Mouse (Mus musculus) heart, embryonic 16.5 days (tissue): ENCODE measurements at regions not wholly inside any gene's neighbourhood (a gene's known extent, or its start where the extent isn't known, plus 50 kb on each side); places are given as distances from the start of the nearest gene placed in this dataset.
"Not testable (repeated sequence)": the region's sequence is repeated elsewhere in the genome, so short reads cannot be mapped to it uniquely, and the experiment has no call there.

ENCODE experiments used
- ATAC-seq: fragments of 200-750 bp; cut with Nextera tagmentation; replicated peaks from 2 replicates; pipeline ENCODE4 v1.8.0; 2017; ENCODE audit warnings: moderate number of reproducible peaks; ENCODE audit not compliant: insufficient read depth, low FRiP score; ENCODE audit errors: extremely low read depth
- H3K27ac ChIP-seq: fragments of 300-500 bp; sonication (generic); 2 replicates; pipeline ENCODE4 v1.5.1; 2014; ENCODE audit warnings: mild to moderate bottlenecking, low read length, control low read depth, moderate library complexity
- H3K27me3 ChIP-seq: fragments of 300-500 bp; sonication (generic); 2 replicates; pipeline ENCODE4 v1.6.1; 2014; ENCODE audit warnings: low read length, mixed read lengths; ENCODE audit not compliant: control insufficient read depth, insufficient read depth
- H3K36me3 ChIP-seq: fragments of 300-500 bp; sonication (generic); 2 replicates; pipeline ENCODE4 v1.6.1; 2014; ENCODE audit not compliant: control insufficient read depth, insufficient read depth
- H3K4me1 ChIP-seq: fragments of 300-500 bp; sonication (generic); 2 replicates; pipeline ENCODE4 v1.6.1; 2014; ENCODE audit warnings: low read length, mixed read lengths; ENCODE audit not compliant: control insufficient read depth, insufficient read depth
- H3K4me2 ChIP-seq: fragments of 300-500 bp; sonication (generic); 2 replicates; pipeline ENCODE4 v1.6.1; 2014; ENCODE audit warnings: low read depth, mild to moderate bottlenecking, control low read depth, low read length
- H3K4me3 ChIP-seq: fragments of 300-500 bp; sonication (generic); 2 replicates; pipeline ENCODE4 v1.5.1; 2014; ENCODE audit warnings: mild to moderate bottlenecking, control low read depth, low read length
- H3K9ac ChIP-seq: fragments of 300-500 bp; sonication (generic); 2 replicates; pipeline ENCODE4 v1.6.1; 2014; ENCODE audit warnings: low read length, control low read depth
- H3K9me3 ChIP-seq: fragments of 300-500 bp; sonication (generic); replicated peaks from 2 replicates; pipeline ENCODE4 v1.6.1; 2016; ENCODE audit warnings: low read length; ENCODE audit not compliant: control insufficient read depth
- WGBS: fragments of 180-500 bp; shearing (Covaris S2); extraction: QIAGEN DNeasy Blood & Tissue Kit; methylation state at CpG from one replicate; pipeline ENCODE4 v1.1.7; 2014; 5-methylcytosine and 5-hydroxymethylcytosine counted together

DNA sequence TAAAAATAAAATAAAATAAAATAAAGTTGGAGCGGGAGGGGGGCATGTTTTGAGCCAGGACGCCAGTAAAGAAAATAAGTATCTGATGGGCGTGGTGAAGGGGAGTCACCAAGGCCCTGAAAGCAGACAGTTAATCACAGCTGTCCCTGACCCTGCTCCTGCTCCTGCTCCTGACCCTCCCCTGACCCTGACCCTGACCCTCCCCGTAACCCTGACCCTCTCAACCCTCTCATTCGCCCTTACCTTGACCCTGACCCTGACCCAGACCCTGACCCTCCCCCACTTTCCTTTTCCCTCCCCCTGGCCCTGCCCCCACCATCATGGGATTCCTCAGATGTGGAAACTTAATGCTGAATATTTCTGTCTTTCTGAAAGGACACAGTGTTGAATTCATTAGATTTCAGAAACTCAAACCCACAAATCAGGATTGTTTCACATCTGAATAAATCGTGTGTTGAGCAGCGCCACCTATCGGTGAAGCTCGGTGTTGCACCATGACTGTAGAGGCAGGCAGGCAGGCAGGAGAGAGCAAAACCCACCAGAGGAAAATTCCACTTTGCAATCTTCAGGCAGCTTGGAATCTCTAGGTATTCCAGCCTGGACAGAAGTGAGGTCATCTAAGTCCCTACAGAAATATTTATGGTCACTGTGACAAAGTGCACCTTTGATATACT lies 145.9 kb upstream of the Rhobtb1 start:
- Histone ChIP-seq H3K9ac (no peak overlapping the region), H3K27ac (no peak overlapping the region), H3K9me3 (peaks cover 3% of the 10 kb centered on the region; the same call in 1 of the 2 replicates), H3K27me3 (no peaks in the 10 kb centered on the region), H3K4me3 (no peak overlapping the region), H3K4me2 (no peak overlapping the region), H3K4me1 (no peaks in the 10 kb centered on the region), H3K36me3 (no peaks in the 10 kb centered on the region)
- WGBS, result 49% methylated on average over 9 of the region's 9 CpGs
- ATAC-seq, result no peak

DNA sequence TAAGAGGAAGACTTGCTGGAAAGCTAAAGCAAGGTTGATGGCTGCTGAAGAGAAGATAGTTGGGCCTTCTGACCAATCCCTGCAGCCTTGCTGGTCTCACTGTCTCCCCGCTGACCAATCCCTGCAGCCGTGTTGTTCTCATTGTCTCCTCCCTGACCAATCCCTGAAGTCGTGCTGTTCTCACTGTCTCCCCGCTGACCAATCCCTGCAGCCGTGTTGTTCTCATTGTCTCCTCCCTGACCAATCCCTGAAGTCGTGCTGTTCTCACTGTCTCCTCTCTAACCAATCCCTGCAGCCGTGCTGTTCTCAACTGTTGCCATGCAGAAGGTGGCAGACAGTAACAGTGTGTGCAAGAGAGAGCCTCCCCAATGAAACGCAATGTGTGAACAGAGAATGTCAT lies 142.6 kb upstream of the Rhobtb1 start:
- H3K4me2 ChIP-seq, H3K4me3 ChIP-seq, H3K9ac ChIP-seq, H3K27ac ChIP-seq, H3K4me1 ChIP-seq, H3K9me3 ChIP-seq, H3K27me3 ChIP-seq, ATAC-seq, H3K36me3 ChIP-seq: not testable (repeated sequence)
- 85% methylated on average over 8 of the region's 8 CpGs for WGBS

DNA sequence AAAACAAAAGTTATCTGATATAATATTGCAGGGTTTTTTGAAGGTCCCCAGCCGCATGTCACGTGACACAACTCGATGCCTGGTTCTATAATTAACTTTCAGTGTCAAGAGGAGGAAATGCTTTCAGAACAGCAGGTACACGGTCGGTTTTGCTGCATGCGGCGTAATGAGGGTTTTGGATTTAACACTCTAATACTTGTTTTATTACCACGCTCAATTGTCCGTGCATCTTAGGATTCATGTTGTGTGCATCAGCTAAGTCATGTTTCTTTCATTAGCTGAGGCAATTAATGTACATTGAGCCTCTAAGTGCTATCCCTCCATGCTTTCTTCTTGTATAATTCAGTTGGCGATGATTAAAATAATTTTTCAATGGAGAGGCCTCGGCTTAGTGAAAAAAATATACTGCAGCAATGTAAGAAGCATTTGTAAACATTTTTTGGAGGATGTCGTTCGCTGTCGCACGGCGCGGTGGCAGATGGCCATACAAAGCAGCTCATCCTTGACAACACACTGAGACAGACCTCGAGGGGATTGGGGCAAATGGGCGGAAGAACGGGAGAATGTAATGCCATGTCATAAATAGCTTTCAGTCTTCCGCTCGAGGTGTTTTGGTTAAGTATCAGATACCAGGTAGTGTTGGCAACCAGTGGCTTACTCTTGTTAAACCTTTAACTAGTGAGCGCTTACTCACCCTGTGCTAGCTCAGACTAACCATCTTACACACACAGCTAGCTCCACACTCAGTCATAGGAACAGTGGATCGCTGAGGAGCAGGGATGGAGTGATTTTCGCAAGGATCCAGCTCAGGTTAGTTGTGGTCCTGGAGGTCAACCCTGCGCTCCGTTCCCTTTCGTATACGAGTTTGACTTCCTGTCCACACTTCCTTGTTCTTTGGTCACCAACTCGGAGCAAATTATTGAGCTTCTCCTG lies 130.2 kb upstream of the Rhobtb1 start:
- Histone ChIP-seq H3K27ac (no peak overlapping the region), H3K4me3 (no peak overlapping the region), H3K9me3 (no peaks in the 10 kb centered on the region), H3K27me3 (no peaks in the 10 kb centered on the region), H3K9ac (no peak overlapping the region), H3K4me2 (0 out of 2 replicates have a peak overlapping the region, but pooled peaks have one; percentile 26), H3K36me3 (no peaks in the 10 kb centered on the region), H3K4me1 (0 out of 2 replicates have a peak, but pooled peaks cover 3% of the 10 kb centered on the region)
- no peak for ATAC-seq
- 75% methylated on average over 30 of the region's 30 CpGs for WGBS

DNA sequence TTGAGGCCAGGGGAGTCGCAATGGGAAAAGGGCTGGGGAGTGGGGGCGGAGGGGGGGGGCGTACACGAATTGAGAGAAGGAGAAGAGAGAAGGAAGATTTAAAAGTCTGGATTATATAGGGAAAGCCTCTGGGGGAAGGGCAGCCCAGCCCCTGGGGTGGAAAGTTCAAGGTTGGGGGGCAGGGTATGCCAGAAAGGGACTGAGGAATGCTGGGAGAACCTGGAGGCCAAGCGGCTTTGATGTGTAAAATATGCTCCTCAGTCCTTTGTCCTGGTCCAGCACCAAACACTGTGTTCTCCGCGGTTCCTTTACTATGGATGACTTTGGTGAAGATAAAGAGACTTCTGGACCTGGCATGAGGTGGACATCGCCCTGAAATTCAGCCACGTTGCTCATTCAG lies 117.8 kb upstream of the Rhobtb1 start:
- Histone ChIP-seq H3K4me1 (no peaks in the 10 kb centered on the region), H3K9me3 (no peaks in the 10 kb centered on the region)

DNA sequence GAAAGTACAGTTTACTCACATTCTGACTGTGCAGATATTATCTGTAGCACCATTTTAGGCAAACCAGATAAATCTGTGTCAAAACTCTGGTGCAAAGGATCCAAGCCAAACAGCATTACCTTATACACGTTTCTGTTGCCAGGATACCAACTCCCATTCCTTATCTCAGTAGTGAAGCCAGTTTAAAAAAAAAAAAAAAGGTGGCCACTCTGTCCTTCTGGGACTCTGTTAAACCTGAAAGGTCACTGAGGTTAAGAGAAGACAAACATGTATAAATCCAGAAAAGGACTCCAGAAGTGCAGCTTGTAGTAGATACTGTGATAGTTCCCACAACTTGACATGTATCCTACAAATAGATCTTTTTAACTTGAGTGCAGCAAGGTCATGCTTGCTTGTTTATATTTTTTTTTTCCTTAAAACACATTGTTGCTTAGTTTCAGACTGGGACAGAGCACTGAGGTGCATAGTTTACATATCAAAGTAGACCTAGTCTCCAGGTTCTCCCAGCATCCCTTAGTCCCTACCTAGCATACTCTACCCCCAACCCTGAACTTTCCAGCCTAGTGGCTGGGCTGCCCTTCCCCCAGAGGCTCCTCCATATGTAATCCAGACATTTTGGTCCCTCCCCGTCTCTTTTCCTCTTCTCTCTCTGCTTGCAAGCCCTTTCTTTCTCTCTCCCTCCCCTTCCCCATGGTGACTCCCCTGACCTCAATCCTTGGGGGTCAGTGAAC lies 116.7 kb upstream of the Rhobtb1 start:
- WGBS, result 36% methylated on average over 2 of the region's 2 CpGs
- Histone ChIP-seq H3K4me3 (no peak overlapping the region), H3K4me1 (no peaks in the 10 kb centered on the region), H3K9ac (no peak overlapping the region), H3K27ac (no peak overlapping the region), H3K9me3 (no peaks in the 10 kb centered on the region), H3K4me2 (no peak overlapping the region), H3K36me3 (no peaks in the 10 kb centered on the region), H3K27me3 (no peaks in the 10 kb centered on the region)
- no peak for ATAC-seq

More for the DNA sequence above, 117.8 kb upstream of the Rhobtb1 start:
- Histone ChIP-seq H3K36me3 (no peaks in the 10 kb centered on the region), H3K4me2 (no peak overlapping the region), H3K27me3 (no peaks in the 10 kb centered on the region), H3K27ac (no peak overlapping the region), H3K9ac (no peak overlapping the region), H3K4me3 (no peak overlapping the region)
- no peak for ATAC-seq
- 73% methylated on average over 9 of the region's 9 CpGs for WGBS

DNA sequence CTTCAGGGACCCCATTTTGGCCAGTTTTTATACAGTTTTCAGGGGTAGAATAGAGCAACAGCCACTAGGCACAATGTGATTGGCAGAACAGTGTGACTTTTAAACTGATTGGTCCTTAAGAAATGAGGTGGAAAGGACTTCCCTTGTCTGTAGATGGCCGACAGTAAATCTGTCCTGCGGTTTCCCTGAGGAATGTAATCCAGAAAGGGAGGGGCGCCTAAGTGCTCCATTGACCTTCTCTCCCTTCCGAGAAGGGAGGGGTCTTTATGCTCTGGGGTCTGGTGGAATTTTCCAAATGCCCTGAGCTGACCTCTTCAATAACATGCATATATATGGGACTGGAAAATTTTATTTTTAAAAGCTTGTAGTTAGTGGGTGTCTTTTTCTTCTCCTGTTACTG lies 115.7 kb upstream of the Rhobtb1 start:
- not testable (repeated sequence) for H3K27ac ChIP-seq, H3K27me3 ChIP-seq, H3K4me2 ChIP-seq, H3K9ac ChIP-seq, H3K36me3 ChIP-seq, ATAC-seq, H3K4me1 ChIP-seq, H3K4me3 ChIP-seq, H3K9me3 ChIP-seq
- 77% methylated on average over 4 of the region's 4 CpGs for WGBS

DNA sequence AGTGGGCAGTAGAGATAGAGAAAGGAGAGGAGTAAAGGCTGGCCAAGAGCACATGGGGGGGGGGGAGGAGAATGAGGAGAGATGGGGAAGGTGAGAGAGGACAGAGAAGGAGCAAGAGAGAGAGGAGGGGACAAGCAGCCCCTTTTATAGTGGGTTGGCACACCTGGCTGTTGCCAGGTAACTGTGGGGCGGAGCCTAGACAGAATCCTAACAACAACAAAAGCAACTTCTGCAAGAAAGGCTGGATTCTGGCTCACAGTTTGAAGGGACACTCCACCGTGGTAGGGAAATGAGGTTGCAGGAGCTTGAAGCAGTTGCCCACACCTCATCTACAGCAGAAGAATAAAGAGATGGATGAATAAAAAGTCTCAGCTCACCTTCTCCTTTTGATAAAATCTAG lies 115.1 kb upstream of the Rhobtb1 start:
- H3K4me2 ChIP-seq, result no peak overlapping the region
- no peaks in the 10 kb centered on the region for H3K36me3 ChIP-seq
- no peaks in the 10 kb centered on the region for H3K27me3 ChIP-seq
- H3K4me1 ChIP-seq, result no peaks in the 10 kb centered on the region
- no peak overlapping the region for H3K4me3 ChIP-seq
- no peaks in the 10 kb centered on the region for H3K9me3 ChIP-seq
- H3K9ac ChIP-seq, result no peak overlapping the region
- 84% methylated on average over 2 of the region's 2 CpGs for WGBS
- ATAC-seq, result no peak
- no peak overlapping the region for H3K27ac ChIP-seq

DNA sequence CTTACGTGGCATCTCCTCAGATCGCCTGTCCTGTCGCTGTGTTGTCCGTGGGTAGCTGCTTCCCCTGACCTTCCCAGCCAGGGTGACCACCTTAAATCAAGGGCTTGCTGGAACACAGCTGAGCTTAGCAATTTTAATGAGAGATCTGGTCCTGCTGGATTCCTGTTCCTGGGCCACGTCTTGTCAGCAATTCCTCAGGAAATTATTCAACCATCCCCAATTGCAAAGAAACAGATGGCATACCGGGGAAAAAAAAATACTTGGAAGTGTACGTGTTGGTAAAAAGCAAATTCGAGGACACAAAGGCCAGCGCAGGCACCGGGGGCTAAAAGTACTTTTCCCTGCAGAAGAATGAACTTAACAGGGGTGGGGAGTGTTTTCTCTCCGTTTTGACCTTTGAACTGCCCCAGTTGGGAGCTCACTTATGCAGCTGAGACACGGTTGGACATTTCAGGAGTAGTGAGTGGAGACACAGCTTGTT lies 107.0 kb upstream of the Rhobtb1 start:
- no peaks in the 10 kb centered on the region for H3K9me3 ChIP-seq
- no peaks in the 10 kb centered on the region for H3K27me3 ChIP-seq
- no peak for ATAC-seq
- no peak overlapping the region for H3K4me2 ChIP-seq
- no peak overlapping the region for H3K27ac ChIP-seq
- 60% methylated on average over 12 of the region's 12 CpGs for WGBS
- H3K4me3 ChIP-seq, result no peak overlapping the region
- no peak overlapping the region for H3K9ac ChIP-seq
- H3K4me1 ChIP-seq, result no peaks in the 10 kb centered on the region
- H3K36me3 ChIP-seq, result no peaks in the 10 kb centered on the region
